8 mouse cellular contexts compared by ENCODE assay signal in the genomic region with DNA sequence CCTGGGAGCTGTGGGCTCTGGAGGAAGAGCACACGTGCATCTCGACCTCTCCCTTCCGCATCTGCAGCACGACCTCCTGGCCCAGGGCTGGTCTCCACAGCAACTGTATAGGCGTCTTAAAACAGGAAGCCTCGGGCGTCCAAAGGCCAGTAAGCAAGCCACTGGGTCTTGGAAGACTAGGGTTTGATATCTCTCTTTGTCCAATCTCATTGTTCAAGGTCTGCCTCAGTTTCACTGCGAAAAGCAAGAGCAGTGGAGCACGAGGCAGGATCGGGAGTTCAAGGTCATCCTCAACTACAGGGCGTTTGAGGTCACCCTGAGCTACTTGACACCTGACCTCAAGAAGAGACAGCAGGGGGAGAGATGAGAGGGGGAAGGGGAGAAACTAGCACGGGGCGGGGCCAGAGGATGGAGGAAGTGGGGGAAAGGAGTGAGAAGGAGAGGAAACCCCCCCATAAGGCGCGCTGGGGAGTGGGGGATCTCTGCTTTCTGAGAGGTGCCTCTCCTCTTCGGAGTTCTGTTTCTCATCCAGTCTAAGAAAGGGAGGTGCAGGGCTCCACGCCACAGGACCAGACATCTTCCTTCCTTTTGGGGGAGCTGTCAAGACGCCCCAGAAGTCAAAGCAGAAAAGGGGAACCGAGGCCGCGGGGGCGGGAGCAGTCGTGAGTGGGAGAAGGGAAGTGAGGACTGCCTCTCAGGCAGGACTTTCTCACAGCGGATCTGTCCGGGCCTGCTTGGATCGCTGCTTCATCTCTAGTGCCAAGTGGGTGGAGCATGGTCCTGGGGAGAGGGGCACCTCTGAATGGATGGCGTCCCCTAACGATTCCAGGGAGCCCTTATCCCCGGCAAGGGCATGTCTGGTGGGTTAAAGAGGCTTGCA. TPM values are rescaled to one million over a fixed set of nuclear protein-coding genes. Genes with fewer than 3 reads are reported as not detected.
DNase-seq lines count a peak whose midpoint lies in the region; ATAC-seq lines count a peak whose summit lies in the region.

No protein-coding gene starts in this region.

- peak; percentile 56 for ATAC-seq in intestine, embryonic 16.5 days
- ATAC-seq in liver, embryonic 13.5 days (ENCODE audit: low read depth): peak; percentile 8; the same call in 1 of the 2 replicates

- peak; percentile 70 to 83 for DNase-seq in adrenal gland, adult (ENCODE audit: inconsistent age in 2 of 2, low spot score in 1 of 2)
- DNase-seq in adrenal gland, adult 8-10 months: no peak
- DNase-seq in adrenal gland, postnatal 14 days: peak; percentile 69
- peak; percentile 84 to 89 for DNase-seq in heart, adult 18-20 months
- DNase-seq in liver, embryonic 13.5 days: no peak
- DNase-seq in naive thymus-derived CD4-positive, alpha-beta T cell, adult 2 months (ENCODE audit: low read depth): peak; percentile 54
- peak; percentile 69 to 78 for DNase-seq in thymus, postnatal 36 days

- 6% methylated on average over 28 of the region's 29 CpGs for WGBS in intestine, embryonic 16.5 days
- 2% methylated on average over 29 of the region's 29 CpGs for WGBS in liver, embryonic 13.5 days (ENCODE audit: insufficient replicate concordance)

- H3K27me3 ChIP-seq in intestine, embryonic 16.5 days (replicated peaks; ENCODE audit: control insufficient read depth, insufficient read depth, low read length): peaks cover 7% of the 10 kb centered on the region; the same call in 1 of the 2 replicates
- H3K27me3 ChIP-seq in liver, embryonic 13.5 days: peaks cover 49% of the 10 kb centered on the region

- H3K36me3 ChIP-seq in intestine, embryonic 16.5 days (ENCODE audit: control insufficient read depth, insufficient read depth, low read length): no peaks in the 10 kb centered on the region
- no peaks in the 10 kb centered on the region; the same call in 1 of the 2 replicates for H3K36me3 ChIP-seq in liver, embryonic 13.5 days

- peaks cover 24% of the 10 kb centered on the region for H3K4me1 ChIP-seq in intestine, embryonic 16.5 days (ENCODE audit: control insufficient read depth, insufficient read depth, low read length)
- H3K4me1 ChIP-seq in liver, embryonic 13.5 days (replicated peaks): peaks cover 59% of the 10 kb centered on the region

- no peaks in the 10 kb centered on the region for H3K9me3 ChIP-seq in intestine, embryonic 16.5 days (ENCODE audit: control insufficient read depth, low read length)
- H3K9me3 ChIP-seq in liver, embryonic 13.5 days (replicated peaks): no peaks in the 10 kb centered on the region

- peak overlapping the region; percentile 53 for H3K4me3 ChIP-seq in intestine, embryonic 16.5 days (ENCODE audit: low read length)
- H3K4me3 ChIP-seq in liver, embryonic 13.5 days (replicated peaks): peak overlapping the region; percentile 56

- H3K27ac ChIP-seq in intestine, embryonic 16.5 days (ENCODE audit: low read length): peak overlapping the region; percentile 37; the same call in 1 of the 2 replicates
- peak overlapping the region; percentile 67 for H3K27ac ChIP-seq in liver, embryonic 13.5 days

- peak overlapping the region; percentile 71 for H3K4me2 ChIP-seq in intestine, embryonic 16.5 days (ENCODE audit: low read depth, low read length)
- H3K4me2 ChIP-seq in liver, embryonic 13.5 days: peak overlapping the region; percentile 68

- H3K9ac ChIP-seq in intestine, embryonic 16.5 days (ENCODE audit: low read depth, low read length): peak overlapping the region; percentile 65
- peak overlapping the region; percentile 59 for H3K9ac ChIP-seq in liver, embryonic 13.5 days

RNA-seq across cellular contexts. Expression of gene Icam1, which starts 0.9 kb away (rescaled TPM):
- 10 to 100 TPM; 14.9 to 33.1 (median 22.2) TPM for total RNA-seq in adrenal gland, adult 8-10 months (2022)
- 12.7 and 13.8 TPM in 2 replicates for total RNA-seq in adrenal gland, postnatal 14 days (2021)
- total RNA-seq in heart, adult 18-20 months (2021): 1 to 10 TPM; 8.7 to 9.1 TPM
- 12.7 and 13.7 TPM in 2 replicates for polyA plus RNA-seq in intestine, embryonic 16.5 days (2015; fragmentation: Nextera tagmentation; extraction: Ambion mirVana)
- 9.6 and 9.7 TPM in 2 replicates for polyA plus RNA-seq in liver, embryonic 13.5 days (2015; fragmentation: Nextera tagmentation; extraction: Ambion mirVana)

RNA-seq across cellular contexts. Expression of gene Mrpl4, which starts 12.4 kb away (rescaled TPM):
- 100 to 1,000 TPM; 124 to 131 (median 129) TPM for total RNA-seq in adrenal gland, adult 8-10 months (2022)
- total RNA-seq in adrenal gland, postnatal 14 days (2021): 135 and 144 TPM in 2 replicates
- total RNA-seq in heart, adult 18-20 months (2021): 100 to 1,000 TPM; 130 to 138 TPM
- polyA plus RNA-seq in intestine, embryonic 16.5 days (2015; fragmentation: Nextera tagmentation; extraction: Ambion mirVana): 165 and 181 TPM in 2 replicates
- 81.2 and 84.0 TPM in 2 replicates for polyA plus RNA-seq in liver, embryonic 13.5 days (2015; fragmentation: Nextera tagmentation; extraction: Ambion mirVana)

RNA-seq across cellular contexts. Expression of gene Icam4, which starts 14.2 kb away (rescaled TPM):
- 1 to 10 TPM; 1.6 to 7.8 (median 5.4) TPM for total RNA-seq in adrenal gland, adult 8-10 months (2022)
- 1.2 and 4.1 TPM in 2 replicates for total RNA-seq in adrenal gland, postnatal 14 days (2021)
- 1 to 10 TPM; 1.2 to 1.3 TPM for total RNA-seq in heart, adult 18-20 months (2021)
- 1.8 and 5.4 TPM in 2 replicates for polyA plus RNA-seq in intestine, embryonic 16.5 days (2015; fragmentation: Nextera tagmentation; extraction: Ambion mirVana)
- 244 and 254 TPM in 2 replicates for polyA plus RNA-seq in liver, embryonic 13.5 days (2015; fragmentation: Nextera tagmentation; extraction: Ambion mirVana)

RNA-seq across cellular contexts. Expression of gene Icam5, which starts 16.9 kb away (rescaled TPM):
- total RNA-seq in adrenal gland, adult 8-10 months (2022): under 1 TPM; 0.23 to 0.94 (median 0.50) TPM
- total RNA-seq in adrenal gland, postnatal 14 days (2021): 0.74 and 0.90 TPM in 2 replicates
- not detected for total RNA-seq in heart, adult 18-20 months (2021)
- polyA plus RNA-seq in intestine, embryonic 16.5 days (2015; fragmentation: Nextera tagmentation; extraction: Ambion mirVana): 0.09 and 0.10 TPM in 2 replicates
- polyA plus RNA-seq in liver, embryonic 13.5 days (2015; fragmentation: Nextera tagmentation; extraction: Ambion mirVana): 0.21 and 0.29 TPM in 2 replicates

RNA-seq across cellular contexts. Expression of gene S1pr2, which starts 38.4 kb away (rescaled TPM):
- 10 to 100 TPM; 18.8 to 36.9 (median 26.6) TPM for total RNA-seq in adrenal gland, adult 8-10 months (2022)
- 9.1 and 11.0 TPM in 2 replicates for total RNA-seq in adrenal gland, postnatal 14 days (2021)
- total RNA-seq in heart, adult 18-20 months (2021): 1 to 10 TPM; 1.4 to 2.0 TPM
- polyA plus RNA-seq in intestine, embryonic 16.5 days (2015; fragmentation: Nextera tagmentation; extraction: Ambion mirVana): 24.3 and 24.4 TPM in 2 replicates
- 4.7 and 4.8 TPM in 2 replicates for polyA plus RNA-seq in liver, embryonic 13.5 days (2015; fragmentation: Nextera tagmentation; extraction: Ambion mirVana)

Comparison
In these comparisons a context has a peak if more than half of its experiments do, and no peak if none do; other contexts are left out.
1. DNase-seq: peak in adrenal gland, adult (2 of 2), adrenal gland, postnatal 14 days (single experiment), heart, adult 18-20 months (2 of 2), naive thymus-derived CD4-positive, alpha-beta T cell, adult 2 months (single experiment) and thymus, postnatal 36 days (2 of 2); none in adrenal gland, adult 8-10 months (single experiment) and liver, embryonic 13.5 days (single experiment).